ENCODE assay signal across 8 mouse cellular contexts in the genomic region with DNA sequence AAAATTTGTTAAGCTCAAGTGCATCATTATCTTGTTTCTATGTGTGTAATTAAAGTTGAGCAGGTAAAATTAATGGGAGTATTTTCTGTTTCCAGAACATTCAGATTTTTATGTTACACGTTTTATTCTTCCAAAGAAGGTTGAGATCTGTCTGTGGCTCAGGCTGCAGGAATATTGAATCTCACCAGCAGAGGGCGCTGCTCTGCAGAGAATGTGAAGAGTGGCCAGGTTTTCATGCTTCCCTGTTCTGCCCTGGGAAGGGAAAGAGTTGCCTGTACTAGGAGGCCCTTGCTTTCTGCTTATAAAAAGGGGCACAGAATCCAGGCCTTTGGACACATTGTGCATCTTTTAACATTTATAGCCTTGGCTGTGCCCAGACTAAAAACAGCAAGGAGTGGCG.
DNase-seq lines count a peak whose midpoint lies in the region; ATAC-seq and TF ChIP-seq lines count a peak whose summit lies in the region.

No protein-coding gene starts in this region.

- DNase-seq in heart, adult 11 months, result peak; percentile 92
- peak; percentile 49 for DNase-seq in brain, embryonic 18.5 days (ENCODE audit: low read depth, low spot score)
- DNase-seq in forebrain, embryonic 11.5 days (ENCODE audit: low spot score), result peak; percentile 91
- peak; percentile 86 to 92 for DNase-seq in heart, postnatal 36 days
- peak; percentile 79 to 97 for DNase-seq in layer of hippocampus, postnatal 25 days (ENCODE audit: extremely low spot score in 1 of 2, low spot score in 1 of 2)
- peak; percentile 30 to 68 for DNase-seq in spleen, adult 2 months (ENCODE audit: low read depth in 1 of 2, low spot score in 2 of 2)

- intact Hi-C loops in heart, postnatal 36 days (cut with DNase I), result loop anchor here (1.0 to 5.0 kb wide), 3 partner anchors 80 to 175 kb away; no protein-coding TSS in a partner anchor

- H3K4me1 ChIP-seq in heart, embryonic 11.5 days (ENCODE audit: control insufficient read depth, insufficient read depth, low read length), result peaks cover 6% of the 10 kb centered on the region; the same call in 1 of the 2 replicates
- H3K4me1 ChIP-seq in forebrain, embryonic 11.5 days (replicated peaks; ENCODE audit: control insufficient read depth, insufficient read depth, low read length), result peaks cover 3% of the 10 kb centered on the region; the same call in 1 of the 2 replicates
- no peaks in the 10 kb centered on the region for H3K4me1 ChIP-seq in spleen, adult 2 months (ENCODE audit: control insufficient read depth, insufficient read depth, insufficient read length)

- no peaks in the 10 kb centered on the region for H3K9me3 ChIP-seq in heart, embryonic 11.5 days (replicated peaks; ENCODE audit: control insufficient read depth, low read length)
- no peaks in the 10 kb centered on the region for H3K9me3 ChIP-seq in forebrain, embryonic 11.5 days (ENCODE audit: control insufficient read depth, low read length)

- H3K36me3 ChIP-seq in heart, embryonic 11.5 days (ENCODE audit: control insufficient read depth, insufficient read depth, low read length), result no peaks in the 10 kb centered on the region
- H3K36me3 ChIP-seq in forebrain, embryonic 11.5 days (ENCODE audit: control insufficient read depth, insufficient read depth, low read length), result no peaks in the 10 kb centered on the region; the same call in 1 of the 2 replicates
- no peaks in the 10 kb centered on the region for H3K36me3 ChIP-seq in spleen, adult 2 months (ENCODE audit: control insufficient read depth, insufficient read depth, low read length)

- no peak overlapping the region for H3K9ac ChIP-seq in heart, embryonic 11.5 days (ENCODE audit: low read depth, low read length)
- no peak overlapping the region for H3K9ac ChIP-seq in forebrain, embryonic 11.5 days (ENCODE audit: low read length)

- ATAC-seq in heart, embryonic 11.5 days (replicated peaks; ENCODE audit: insufficient number of reproducible peaks, low FRiP score, low TSS enrichment), result no peak
- ATAC-seq in forebrain, embryonic 11.5 days (replicated peaks; ENCODE audit: low FRiP score), result no peak
- ATAC-seq in megakaryocyte, adult 5-6 weeks (ENCODE audit: poor library complexity, severe bottlenecking), result peak; percentile 78

- TF ChIP-seq CTCF in spleen, adult 2 months (IDR thresholded peaks at IDR 0.05; ENCODE audit: extremely low read depth, insufficient read depth, insufficient read length, insufficient replicate concordance), result peak; percentile 86; the same call in 1 of the 2 replicates

- no peak overlapping the region for H3K4me3 ChIP-seq in heart, embryonic 11.5 days (ENCODE audit: low read depth, low read length)
- no peak overlapping the region for H3K4me3 ChIP-seq in forebrain, embryonic 11.5 days (ENCODE audit: low read depth, low read length)
- H3K4me3 ChIP-seq in spleen, adult 2 months (ENCODE audit: extremely low read depth, insufficient read depth, insufficient read length), result no peak overlapping the region

- no peak overlapping the region for H3K4me2 ChIP-seq in heart, embryonic 11.5 days
- H3K4me2 ChIP-seq in forebrain, embryonic 11.5 days (ENCODE audit: low read depth, low read length, severe bottlenecking), result no peak overlapping the region

- no peaks in the 10 kb centered on the region for H3K27me3 ChIP-seq in heart, embryonic 11.5 days (ENCODE audit: control insufficient read depth, insufficient read depth, low read length)
- no peaks in the 10 kb centered on the region; the same call in 1 of the 2 replicates for H3K27me3 ChIP-seq in forebrain, embryonic 11.5 days (ENCODE audit: control insufficient read depth, insufficient read depth, low read length)
- no peaks in the 10 kb centered on the region for H3K27me3 ChIP-seq in spleen, adult 2 months (ENCODE audit: control insufficient read depth, insufficient read depth, low read length)

- WGBS in heart, embryonic 11.5 days (ENCODE audit: insufficient replicate concordance), result 38% methylated on average over 3 of the region's 3 CpGs
- WGBS in forebrain, embryonic 11.5 days, result 38% methylated on average over 3 of the region's 3 CpGs
- WGBS in spleen, adult 2 months, result 41% methylated on average over 3 of the region's 3 CpGs

- no peak overlapping the region for H3K27ac ChIP-seq in heart, embryonic 11.5 days (ENCODE audit: low read depth, low read length)
- H3K27ac ChIP-seq in forebrain, embryonic 11.5 days (ENCODE audit: low read depth, low read length), result no peak overlapping the region
- no peak overlapping the region for H3K27ac ChIP-seq in spleen, adult 2 months (ENCODE audit: insufficient read depth, low read length)

- no peak for TF ChIP-seq POLR2A in spleen, adult 2 months (IDR thresholded peaks at IDR 0.05; ENCODE audit: low read depth, low read length)
